Mouse (Mus musculus) adrenal gland, postnatal 36 days (tissue): Measurements from ENCODE around the gene Sept10. TPM values are rescaled to one million over a fixed set of nuclear protein-coding genes. Genes with fewer than 3 reads are reported as not detected.
"Not testable (repeated sequence)": the region's sequence is repeated elsewhere in the genome, so short reads cannot be mapped to it uniquely, and the experiment has no call there.

Experiments used
- DNase-seq, 2 experiments: peaks; one replicate each; pipeline ENCODE4 v3.0.0; 2021; ENCODE audit warnings: mixed read lengths in 1 of 2
- total RNA-seq, 2 experiments: library from RNA; stranded (reverse); gene quantifications; 2 replicates each; pipeline ENCODE4 v1.2.3; 2021

The Sept10 gene
- total RNA-seq, 2 experiments from 2014 or later = 42.4 to 61.2 TPM

- DNase-seq = no peak
These were observed 94.0 kb downstream of the Sept10 start for GRCm38 (mm10) chr10:59127637-59128036.

DNA sequence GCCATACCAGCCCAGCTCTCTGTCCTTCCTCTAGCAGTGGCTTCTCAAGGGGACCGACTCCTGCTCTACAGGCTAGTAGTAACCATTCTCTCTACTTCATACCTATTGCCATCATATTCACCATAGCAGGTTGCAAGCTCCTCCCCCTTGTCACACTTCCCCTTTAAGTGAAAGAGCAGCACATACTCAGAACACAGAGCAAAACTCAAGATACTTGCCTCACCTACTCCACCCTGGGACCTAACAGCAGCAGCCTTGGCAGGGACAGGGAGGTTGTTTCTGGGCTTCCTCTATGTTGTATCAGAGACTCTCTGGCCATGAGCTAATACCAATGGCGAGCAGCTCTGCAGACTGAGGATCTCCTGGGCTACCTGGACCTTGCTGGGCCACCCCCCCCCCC, 96.2 kb downstream of the Sept10 start:
- DNase-seq = no peak

- DNase-seq = no peak
These were observed 101.8 kb downstream of the Sept10 start for GRCm38 (mm10) chr10:59119811-59120210.

DNA sequence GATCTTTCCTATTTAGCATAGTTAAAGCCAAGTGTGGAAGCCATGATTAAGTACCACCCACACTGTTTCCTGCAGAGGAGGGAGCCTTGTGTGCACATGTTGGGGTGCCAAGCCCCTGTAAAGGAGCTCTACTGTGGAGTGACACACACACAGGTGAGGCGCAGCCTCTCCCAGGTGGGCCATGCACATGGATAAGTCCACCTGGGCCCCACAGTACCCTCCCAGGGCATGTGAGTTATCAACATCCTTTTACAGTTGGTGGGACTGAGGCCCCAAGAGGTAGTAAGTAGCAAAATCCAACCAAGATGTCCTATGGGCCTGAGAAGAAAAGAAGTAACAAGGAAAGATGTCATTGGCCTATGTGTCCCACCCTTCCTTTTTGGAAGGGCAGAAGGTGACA, 102.6 kb downstream of the Sept10 start:
- no peak for DNase-seq

- no peak for DNase-seq
These were observed 104.1 kb downstream of the Sept10 start for GRCm38 (mm10) chr10:59117555-59117954.

GRCm38 (mm10) chr10:59116331-59116730, 105.3 kb downstream of the Sept10 start:
- no peak for DNase-seq

- DNase-seq = no peak
These were observed 106.0 kb downstream of the Sept10 start for GRCm38 (mm10) chr10:59115691-59116090.

GRCm38 (mm10) chr10:59114535-59115291, 106.9 kb downstream of the Sept10 start:
- DNase-seq = peak; percentile 36 to 55

DNA sequence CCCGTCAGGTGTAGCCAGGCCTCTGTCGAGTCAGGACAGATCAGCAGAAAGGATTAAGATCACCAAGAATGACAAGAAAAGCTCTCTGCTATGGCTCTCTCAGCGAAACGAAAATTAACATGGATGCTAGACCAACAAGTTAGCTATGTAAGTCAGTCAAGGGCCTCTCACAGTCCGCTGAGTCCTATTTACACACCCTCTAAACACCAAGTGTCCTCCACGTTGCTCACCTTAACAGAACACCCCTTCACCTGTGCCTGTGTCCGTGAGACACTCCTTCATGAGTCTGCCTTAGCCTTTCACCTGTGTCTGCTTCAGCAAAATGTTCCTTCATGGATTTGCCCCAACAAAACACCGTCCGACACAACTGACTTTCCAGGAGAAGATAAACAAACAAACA, 108.3 kb downstream of the Sept10 start:
- no peak for DNase-seq

GRCm38 (mm10) chr10:59112755-59113154, 108.9 kb downstream of the Sept10 start:
- DNase-seq = no peak

DNA sequence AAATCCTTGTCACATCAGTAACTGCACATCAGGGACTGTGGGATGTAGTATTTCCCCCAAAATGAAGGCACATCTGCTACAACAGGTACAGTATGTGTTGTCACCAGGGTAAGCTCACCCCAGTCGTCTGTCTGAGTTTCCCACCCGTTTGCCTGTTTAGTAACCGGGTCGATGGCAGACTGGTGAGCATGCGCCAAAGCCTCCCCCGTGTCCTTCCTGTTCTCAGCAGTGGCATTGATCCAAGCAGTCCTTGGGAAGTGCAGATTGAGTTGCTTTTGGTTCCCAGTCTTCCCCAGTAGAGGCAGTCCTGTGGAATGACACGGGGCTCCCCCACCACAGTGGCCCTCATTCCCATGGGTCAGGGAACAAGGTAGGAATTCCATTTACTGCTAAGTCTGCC, 111.3 kb downstream of the Sept10 start:
- DNase-seq = no peak

GRCm38 (mm10) chr10:59109015-59109414, 112.6 kb downstream of the Sept10 start:
- DNase-seq = peak; percentile 65 to 74

GRCm38 (mm10) chr10:59106644-59107043, 115.0 kb downstream of the Sept10 start:
- no peak for DNase-seq

DNA sequence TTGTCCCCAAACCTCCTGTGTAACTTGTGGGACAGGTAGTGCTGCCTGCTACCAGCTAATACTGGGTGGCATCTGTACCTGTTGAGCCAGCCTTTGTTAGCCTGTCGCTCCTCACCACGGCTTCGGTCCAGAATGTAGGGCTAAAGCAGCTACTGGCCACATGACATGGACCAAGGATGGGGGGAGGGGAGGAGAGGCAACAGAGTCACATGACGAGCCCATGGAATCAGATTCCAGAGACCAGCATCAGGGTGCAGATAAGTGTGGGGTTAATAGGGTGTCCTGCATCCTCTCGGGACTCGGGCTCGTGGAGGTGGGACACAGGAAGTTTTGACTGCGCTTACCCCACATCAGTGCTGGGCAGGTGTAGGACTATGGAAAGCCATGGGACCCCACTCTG, 115.8 kb downstream of the Sept10 start:
- no peak for DNase-seq

DNA sequence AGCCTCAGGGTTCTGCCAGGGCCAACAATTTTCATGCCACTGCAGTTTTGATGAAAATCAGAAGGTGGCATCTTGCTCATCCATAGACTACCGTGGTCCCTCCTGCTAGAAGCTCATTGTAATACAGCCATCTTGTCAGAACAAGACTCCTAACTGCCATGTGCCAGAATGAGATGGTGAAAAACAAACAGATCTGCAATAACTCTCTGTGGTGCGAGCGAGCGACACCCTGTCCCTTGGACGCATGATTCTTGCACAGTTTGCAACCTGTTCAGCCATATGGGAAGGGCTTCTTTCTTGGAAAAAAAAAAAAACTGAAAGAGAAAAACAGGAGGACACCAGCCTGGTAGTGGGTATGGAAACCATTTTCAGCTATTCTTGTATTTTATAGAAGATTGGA, 117.0 kb downstream of the Sept10 start:
- DNase-seq = no peak

- DNase-seq = not testable (repeated sequence)
These were observed 118.6 kb downstream of the Sept10 start for GRCm38 (mm10) chr10:59103076-59103475.

DNA sequence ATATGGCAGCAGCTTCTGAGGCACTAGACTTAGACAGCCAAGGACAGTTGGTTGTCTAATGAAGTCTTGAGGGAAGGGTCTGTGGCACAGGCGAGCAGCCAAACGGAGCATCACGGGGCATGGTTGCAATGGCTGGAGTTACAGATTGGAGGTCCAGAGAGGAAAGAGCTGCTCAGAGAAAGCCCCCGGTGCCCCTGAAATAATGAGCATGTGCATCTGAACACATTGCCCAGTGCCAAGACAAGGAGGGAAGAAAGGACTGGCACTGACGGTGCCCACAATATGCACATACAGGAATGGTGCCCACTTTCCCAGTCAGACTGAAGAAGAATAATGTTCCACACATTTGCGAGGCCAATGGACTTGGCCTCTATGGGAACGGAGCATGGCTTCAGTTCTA, 129.7 kb downstream of the Sept10 start:
- DNase-seq = no peak

Other genes starting within 250 kb of the Sept10 start
- gene Sowahc, start 106 bp upstream of the Sept10 start, total RNA-seq = 10 to 100 TPM; 32.1 to 34.5 TPM
- gene P4ha1, start 101.4 kb upstream of the Sept10 start, total RNA-seq = 10 to 100 TPM; 31.1 to 73.6 TPM
- gene Gm10273, start 173.8 kb upstream of the Sept10 start, total RNA-seq = 10 to 100 TPM; 75.5 to 75.7 TPM
- gene Pla2g12b, start 181.8 kb upstream of the Sept10 start, total RNA-seq = not detected
- 1 to 10 TPM; 2.8 to 3.7 TPM for gene Oit3, start 219.9 kb upstream of the Sept10 start, total RNA-seq